Mouse (Mus musculus) right cerebral cortex, adult 2 months (tissue): Measurements from ENCODE around the gene Cyth2.
A peak's percentile ranks its signal among the peaks of the same experiment; 100 is the strongest.

Experiments
- DNase-seq, 2 experiments: peaks; one replicate each; pipeline ENCODE4 v3.0.0; 2021 to 2022; ENCODE audit warnings: low spot score in 2 of 2

The Cyth2 gene

GRCm38 (mm10) chr7:45786136-45786578, 28.2 kb downstream of the Cyth2 start:
- no peak for DNase-seq

- DNase-seq, result peak in 1 of 2 experiments; percentile 31
Observed at GRCm38 (mm10) chr7:45785388-45786135, 28.8 kb downstream of the Cyth2 start.

- DNase-seq, result peak; percentile 91 to 96
Observed at GRCm38 (mm10) chr7:45784524-45785372, 29.6 kb downstream of the Cyth2 start, which contains the start of gene Sult2b1. Gene Sult2b1, minus strand, starts transcription at chr7:45784669.

- peak; percentile 80 to 88 for DNase-seq
Observed at GRCm38 (mm10) chr7:45783511-45784091, 30.8 kb downstream of the Cyth2 start, which contains the start of gene Lmtk3. Gene Lmtk3, plus strand, starts transcription at chr7:45783738.

GRCm38 (mm10) chr7:45782271-45782670, 32.1 kb downstream of the Cyth2 start:
- no peak for DNase-seq

- DNase-seq, result no peak
Observed at GRCm38 (mm10) chr7:45779081-45779641, 35.2 kb downstream of the Cyth2 start.

GRCm38 (mm10) chr7:45775237-45775636, 39.1 kb downstream of the Cyth2 start:
- DNase-seq, result no peak

- no peak for DNase-seq
Observed at GRCm38 (mm10) chr7:45771101-45771500, 43.3 kb downstream of the Cyth2 start.

- DNase-seq, result no peak
Observed at GRCm38 (mm10) chr7:45770427-45771082, 43.8 kb downstream of the Cyth2 start.

GRCm38 (mm10) chr7:45767500-45767899, 46.9 kb downstream of the Cyth2 start:
- no peak for DNase-seq

GRCm38 (mm10) chr7:45766764-45767163, 47.6 kb downstream of the Cyth2 start:
- DNase-seq, result no peak

- no peak for DNase-seq
Observed at GRCm38 (mm10) chr7:45765995-45766394, 48.4 kb downstream of the Cyth2 start.

GRCm38 (mm10) chr7:45760151-45760550, 54.2 kb downstream of the Cyth2 start:
- no peak for DNase-seq

- DNase-seq, result no peak
Observed at GRCm38 (mm10) chr7:45759400-45759799, 55.0 kb downstream of the Cyth2 start.
